Mouse (Mus musculus) spleen, postnatal 10 days (tissue): ENCODE measurements around the gene Nmt1.
A peak's percentile ranks its signal among the peaks of the same experiment; 100 is the strongest.

ENCODE experiments used
- DNase-seq, 2 experiments: peaks; one replicate each; pipeline ENCODE4 v3.0.0; 2021 to 2022; ENCODE audit warnings: low spot score in 2 of 2

Gene Nmt1

DNA sequence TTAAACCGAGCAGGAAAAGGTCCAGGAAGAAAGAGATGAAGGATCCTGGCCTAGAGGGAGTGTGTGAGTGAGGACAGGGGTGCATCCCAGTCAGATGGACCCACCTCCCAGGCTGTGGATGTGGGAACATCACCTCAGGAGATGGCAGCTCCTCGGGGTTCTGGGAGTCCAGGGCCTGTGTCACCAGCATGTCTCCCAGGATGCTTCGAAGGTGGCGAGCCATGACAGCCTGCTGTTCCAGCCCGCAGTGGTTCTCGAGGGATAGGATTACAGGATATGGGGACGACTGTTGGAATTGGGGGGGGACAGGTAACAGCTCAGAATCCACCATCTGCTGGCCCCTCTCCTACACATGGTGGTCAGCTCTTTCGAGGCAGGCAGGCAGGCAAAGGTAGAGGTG is 48.6 kb downstream of the Nmt1 start:
- DNase-seq = no peak

DNA sequence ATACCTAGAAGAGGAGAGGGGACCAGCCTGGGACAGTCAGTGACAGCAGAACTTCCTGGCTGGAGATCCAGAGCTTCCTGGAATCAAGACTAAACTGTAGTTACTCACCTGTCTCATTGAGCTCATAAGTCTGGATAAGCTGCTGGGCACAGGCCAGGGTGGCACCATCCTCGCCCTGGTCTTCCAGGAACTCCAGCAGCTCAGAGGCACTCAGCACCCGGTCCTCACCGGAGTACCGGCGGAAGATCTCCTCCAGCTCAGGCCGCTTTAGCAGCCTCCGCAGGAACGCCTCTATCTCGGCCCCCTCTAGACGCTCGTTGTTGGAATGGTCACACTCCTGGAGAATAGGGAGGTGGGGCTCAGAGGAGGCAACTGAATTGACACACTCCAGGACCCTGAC is 50.1 kb downstream of the Nmt1 start:
- no peak for DNase-seq

- peak in 1 of 2 experiments; percentile 36 for DNase-seq
Observed at GRCm38 (mm10) chr11:103080323-103081091, 52.5 kb downstream of the Nmt1 start.

DNA sequence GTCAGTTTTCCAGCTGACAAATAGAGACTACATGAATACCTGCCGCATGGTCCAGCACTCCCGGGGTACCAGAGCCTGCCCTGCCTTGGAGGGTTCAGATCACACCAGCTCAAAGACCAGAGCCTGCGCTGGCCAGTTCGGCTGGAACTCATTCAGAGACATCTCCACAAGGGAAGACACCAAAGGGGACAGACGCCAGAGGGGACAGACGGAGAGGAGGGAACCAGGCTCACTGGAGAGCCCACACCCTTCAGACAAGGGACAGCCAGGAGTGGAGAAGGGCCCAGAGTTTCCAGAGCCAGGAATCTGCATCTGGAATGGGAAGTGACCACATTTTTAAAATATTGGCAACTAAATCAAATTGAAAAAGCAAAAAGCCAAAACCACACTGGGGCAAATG is 53.6 kb downstream of the Nmt1 start:
- DNase-seq = no peak

GRCm38 (mm10) chr11:103093306-103093705 is 65.3 kb downstream of the Nmt1 start:
- DNase-seq = no peak

- DNase-seq = peak in 1 of 2 experiments; percentile 52
Observed at GRCm38 (mm10) chr11:103093862-103094833, 66.2 kb downstream of the Nmt1 start.

DNA sequence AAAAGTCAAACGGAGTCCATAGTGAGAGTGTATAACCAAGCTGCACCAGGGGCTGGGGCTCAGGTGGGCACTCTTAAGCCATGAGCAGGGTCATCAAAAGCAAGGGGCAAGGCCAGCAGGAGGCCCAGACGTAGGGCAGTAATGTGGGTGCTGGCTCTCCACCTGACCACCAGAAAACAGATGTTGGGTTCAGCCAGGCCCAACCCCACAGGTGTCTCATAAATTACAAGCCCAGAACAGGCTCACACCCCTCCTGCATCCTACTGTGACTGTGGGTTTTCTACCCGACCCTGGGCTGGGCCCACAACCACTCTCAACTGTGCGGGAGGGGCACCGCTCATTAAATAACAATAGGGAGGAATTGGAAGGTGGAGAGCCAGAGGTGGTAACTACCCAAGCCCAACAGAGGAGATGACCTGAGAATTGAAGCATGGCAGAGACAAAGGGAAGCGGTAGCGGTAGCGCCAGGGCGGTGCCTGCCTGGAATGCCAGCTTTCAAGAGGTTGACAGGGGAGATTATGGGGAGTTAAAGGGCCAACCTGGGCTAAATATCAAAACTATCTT is 67.2 kb downstream of the Nmt1 start:
- peak in 1 of 2 experiments; percentile 12 for DNase-seq

DNA sequence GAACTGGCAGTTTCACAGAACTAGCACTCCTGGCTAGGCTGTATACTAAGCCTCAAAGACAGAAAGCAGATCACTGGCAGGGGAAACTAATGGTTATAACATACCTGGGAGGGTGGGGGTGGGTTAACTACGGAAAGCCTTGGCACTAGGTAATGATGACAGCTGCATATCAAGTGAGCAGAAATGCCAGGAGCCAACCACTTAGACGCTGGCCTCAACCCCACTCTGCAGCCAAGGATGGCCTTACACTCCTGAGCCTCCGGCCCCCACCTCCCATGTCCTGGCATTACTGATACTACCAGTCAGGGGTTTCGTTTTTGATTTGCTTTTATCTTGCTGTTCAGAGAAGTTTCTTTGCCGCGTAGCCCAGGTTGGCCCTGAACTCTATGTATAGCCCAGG is 67.8 kb downstream of the Nmt1 start:
- no peak for DNase-seq

DNA sequence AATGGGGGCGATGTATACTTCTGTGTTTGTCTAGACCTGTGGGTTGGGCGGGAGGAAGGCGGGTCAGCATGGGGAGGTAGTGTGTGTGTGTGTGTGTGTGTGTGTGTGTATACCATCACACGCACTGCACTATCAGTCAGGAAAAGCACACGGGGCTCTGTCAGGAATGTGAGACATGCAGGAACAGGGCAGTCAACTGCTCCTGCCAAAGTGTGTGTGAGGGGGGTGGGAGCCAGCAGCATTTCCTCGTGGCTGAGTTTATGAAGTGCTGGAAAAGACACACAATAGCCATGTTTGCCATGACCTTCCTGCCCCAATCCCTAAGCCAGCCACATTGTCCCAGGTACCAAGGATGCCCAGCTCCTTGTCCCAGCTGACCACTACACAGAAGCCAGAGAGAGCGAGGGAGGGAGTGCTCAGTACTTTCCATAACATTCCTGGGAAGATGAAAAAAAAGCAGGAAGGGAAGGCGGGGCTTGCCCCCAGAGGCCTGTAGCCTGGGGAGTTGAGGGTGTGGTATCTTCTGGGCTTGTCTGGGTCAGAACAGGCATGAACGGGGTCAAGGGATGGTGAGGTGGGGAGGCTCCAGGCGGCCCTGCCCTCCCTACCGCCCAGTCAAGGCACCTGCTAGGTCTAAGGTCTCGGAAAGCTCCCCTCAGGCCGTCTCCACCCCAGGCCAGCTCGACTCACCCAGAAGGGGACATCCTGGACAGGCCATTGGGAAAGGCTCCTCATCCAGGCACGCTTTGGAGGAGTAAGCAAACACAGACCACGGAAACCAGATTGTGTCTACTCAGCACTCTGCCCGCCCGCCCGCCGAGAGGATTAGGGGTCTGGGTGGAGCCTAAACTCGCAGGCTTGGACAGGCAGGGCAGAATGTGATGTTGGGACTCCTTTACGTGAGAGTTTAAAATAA is 69.2 kb downstream of the Nmt1 start:
- DNase-seq = peak in 1 of 2 experiments; percentile 12

- DNase-seq = peak in 1 of 2 experiments; percentile 12
Observed at GRCm38 (mm10) chr11:103098531-103099190, 70.7 kb downstream of the Nmt1 start.

- peak in 1 of 2 experiments; percentile 12 for DNase-seq
Observed at GRCm38 (mm10) chr11:103099352-103099940, 71.5 kb downstream of the Nmt1 start.

DNA sequence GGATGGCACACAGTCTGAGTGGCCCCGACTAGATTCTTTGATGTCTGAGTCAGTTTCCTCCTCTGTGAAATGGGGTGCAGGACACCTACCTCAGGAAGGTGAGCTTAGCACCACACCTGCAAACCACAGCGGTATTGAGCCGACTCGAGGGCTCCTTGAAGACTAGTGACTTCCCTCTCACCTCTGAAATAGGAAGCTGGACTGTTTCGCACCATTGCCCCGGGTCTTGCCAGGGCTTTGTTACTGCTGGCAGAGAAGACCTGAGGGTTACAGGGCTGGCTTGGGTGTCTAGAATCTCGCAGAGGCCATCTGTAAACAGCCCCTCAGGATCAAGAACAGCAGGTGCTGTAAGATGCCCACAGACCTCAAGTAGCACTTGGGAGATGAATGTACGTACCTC is 72.4 kb downstream of the Nmt1 start:
- peak in 1 of 2 experiments; percentile 34 for DNase-seq

- DNase-seq = peak; percentile 60 to 72
Observed at GRCm38 (mm10) chr11:103101481-103101865, 73.5 kb downstream of the Nmt1 start, which contains the start of the genes Plcd3 and Acbd4. TSS of gene Plcd3 (minus strand) at chr11:103101658. TSS of gene Acbd4 (plus strand) at chr11:103101682.

GRCm38 (mm10) chr11:103101866-103102501 is 74.0 kb downstream of the Nmt1 start:
- DNase-seq = peak; percentile 55 to 66

- peak; percentile 98 to 100 for DNase-seq
Observed at GRCm38 (mm10) chr11:103102725-103103349, 74.8 kb downstream of the Nmt1 start.

GRCm38 (mm10) chr11:103103621-103104020 is 75.6 kb downstream of the Nmt1 start:
- DNase-seq = peak in 1 of 2 experiments; percentile 49

DNA sequence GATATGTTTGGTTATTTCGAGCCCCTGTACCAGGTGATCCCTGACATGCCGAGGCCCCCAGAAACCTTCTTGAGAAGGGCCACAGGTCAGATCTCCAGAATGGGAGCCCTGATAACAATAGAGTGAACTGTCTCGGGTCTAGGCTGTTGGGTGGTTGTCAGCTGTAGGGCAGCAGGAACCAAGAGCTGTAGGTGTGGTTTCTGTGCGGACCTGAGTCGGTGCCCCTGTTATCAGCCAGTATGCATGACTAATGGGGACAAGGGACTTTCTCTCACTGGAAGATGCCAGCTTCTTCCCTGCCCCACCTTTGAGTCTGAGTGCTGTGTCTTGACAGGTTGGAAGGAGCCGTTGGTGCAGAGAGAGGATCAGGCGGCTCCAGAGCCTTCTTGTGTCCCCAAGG is 76.5 kb downstream of the Nmt1 start:
- DNase-seq = peak in 1 of 2 experiments; percentile 36

- DNase-seq = no peak
Observed at GRCm38 (mm10) chr11:103105180-103105725, 77.3 kb downstream of the Nmt1 start.

DNA sequence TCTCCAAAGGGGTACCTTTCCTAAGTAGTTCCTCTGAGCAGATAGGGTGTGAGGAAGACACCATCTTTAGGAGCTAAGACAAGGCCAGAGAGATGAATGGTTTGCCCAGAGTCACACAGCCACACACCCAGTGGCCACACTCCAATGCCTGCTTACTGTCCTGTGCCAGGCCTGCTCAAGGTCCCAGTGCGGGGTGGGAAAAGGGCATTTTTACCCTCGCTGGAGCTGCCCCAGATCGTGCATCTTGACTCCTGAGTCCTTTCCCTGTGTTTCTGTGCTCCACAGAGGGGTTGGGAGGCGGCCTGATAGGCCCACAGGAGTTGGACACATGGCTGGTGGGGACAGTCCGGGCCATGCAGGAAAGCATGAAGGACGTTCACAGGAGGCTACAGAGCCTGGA is 77.8 kb downstream of the Nmt1 start:
- DNase-seq = no peak
